Mouse (Mus musculus): Measurements from ENCODE around the gene Tarsl2. TPM values are rescaled to one million over a fixed set of nuclear protein-coding genes. Genes with fewer than 3 reads are reported as not detected.

Gene Tarsl2
- total RNA-seq, 2 experiments from 2014 or later = 33.2 to 34.3 TPM

DNA sequence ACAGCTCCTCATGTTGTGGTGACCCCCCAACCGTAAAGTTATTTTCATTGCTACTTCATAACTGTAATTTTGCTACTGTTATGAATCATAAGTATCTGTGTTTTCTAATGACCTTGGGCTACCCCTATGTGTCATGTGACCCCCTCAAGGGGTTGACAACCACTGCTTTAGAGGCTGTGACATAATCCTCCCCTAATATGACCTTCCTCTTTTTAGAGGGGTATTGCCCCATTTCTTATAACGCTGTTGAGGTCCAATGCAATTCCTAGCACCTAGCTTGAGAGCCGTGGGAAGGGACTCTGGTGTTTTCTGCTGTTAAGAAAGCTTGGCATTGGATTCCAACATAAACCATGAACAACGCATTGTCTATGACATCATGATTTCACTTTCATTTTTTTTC, 6.0 kb downstream of the Tarsl2 start:
- DNase-seq = no peak

DNA sequence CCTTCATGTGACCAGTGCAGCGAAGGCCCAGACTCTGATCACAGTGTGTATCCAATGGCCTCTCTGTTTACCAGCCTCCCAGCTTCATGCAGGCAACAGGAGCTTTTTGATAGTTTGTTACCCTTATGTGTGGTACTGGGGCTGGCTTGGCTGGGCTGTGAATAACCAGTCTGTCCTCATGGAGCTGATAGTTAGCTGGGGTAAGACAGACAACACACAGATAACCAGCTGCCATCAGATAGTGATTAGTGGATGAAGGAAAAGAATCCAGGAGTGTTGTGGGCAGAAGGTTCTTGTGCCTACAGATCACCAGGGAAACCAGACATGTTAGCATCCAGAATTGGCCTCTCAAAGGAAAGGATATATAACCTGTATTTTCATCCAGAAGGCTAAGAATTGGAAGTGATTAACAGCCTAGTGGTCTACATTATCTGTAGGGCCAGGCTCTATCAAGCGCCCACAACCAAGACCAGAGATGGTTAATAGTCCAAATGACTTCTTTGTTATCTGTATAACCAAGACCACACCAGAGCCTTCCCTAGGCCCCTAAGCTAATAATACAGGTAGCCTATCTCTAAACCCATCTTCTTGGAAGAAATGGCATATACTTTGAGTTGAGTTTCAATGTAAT, 12.9 kb downstream of the Tarsl2 start:
- no peak for DNase-seq

DNA sequence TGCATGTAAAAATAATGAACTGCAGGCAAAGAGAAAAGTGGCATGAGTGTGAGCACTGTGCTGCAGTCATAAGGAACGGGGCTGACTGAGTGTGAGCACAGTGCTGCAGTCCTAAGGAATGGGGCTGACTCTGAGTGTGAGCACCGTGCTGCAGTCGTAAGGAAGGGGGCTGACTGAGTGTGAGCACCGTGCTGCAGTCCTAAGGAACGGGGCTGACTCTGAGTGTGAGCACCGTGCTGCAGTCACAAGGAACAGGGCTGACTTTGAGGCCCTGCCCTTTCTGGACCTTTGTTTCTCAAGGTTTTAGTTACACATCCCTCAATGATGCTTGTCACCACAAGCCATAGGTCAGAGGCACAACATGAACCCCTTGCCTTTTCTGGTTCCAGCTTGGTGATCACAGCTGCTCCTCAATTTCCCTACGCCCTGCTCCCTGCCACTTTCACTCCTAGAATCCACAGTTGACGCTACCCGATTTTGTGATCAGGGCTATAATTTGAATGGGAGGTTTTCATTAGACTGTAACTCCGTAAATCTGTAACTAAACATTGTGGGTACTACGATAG, 18.6 kb downstream of the Tarsl2 start:
- no peak for DNase-seq

DNA sequence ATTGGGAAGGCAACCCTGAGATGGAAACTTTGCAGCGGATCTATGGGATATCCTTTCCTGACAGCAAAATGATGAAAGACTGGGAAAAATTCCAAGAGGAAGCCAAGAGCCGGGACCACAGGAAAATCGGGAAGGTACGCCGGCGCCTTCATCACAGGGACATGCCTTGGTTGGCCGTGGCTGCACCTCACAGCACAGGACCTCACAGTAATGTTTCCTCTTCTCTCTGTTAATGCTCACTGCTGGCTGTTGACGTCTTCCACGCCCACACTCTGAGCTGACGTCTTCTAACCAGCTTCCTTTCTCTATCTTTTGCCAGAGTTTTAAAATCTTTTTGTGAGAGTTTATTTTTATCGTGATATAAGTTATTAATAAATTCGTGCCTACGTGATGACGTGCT, 19.2 kb downstream of the Tarsl2 start:
- no peak for DNase-seq

DNA sequence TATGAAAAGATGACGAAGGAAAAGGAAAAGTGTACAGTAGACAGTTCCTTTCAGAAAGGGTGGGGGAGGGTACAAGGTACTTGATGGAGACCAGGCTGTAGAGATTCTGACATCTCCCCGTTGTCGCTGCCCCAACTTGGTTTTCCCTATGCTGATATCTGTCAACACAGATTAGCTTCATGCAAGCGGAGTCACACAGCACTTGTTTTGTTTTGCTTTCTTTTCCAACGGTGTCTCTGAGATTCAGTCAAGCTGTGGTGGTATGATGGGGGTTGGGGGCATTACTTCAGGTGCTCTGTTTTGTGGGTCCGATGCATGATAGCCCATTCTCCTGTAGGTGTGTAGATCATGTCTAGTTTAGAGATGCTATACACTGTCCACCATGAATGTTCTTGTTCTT, 22.8 kb downstream of the Tarsl2 start:
- no peak for DNase-seq

DNA sequence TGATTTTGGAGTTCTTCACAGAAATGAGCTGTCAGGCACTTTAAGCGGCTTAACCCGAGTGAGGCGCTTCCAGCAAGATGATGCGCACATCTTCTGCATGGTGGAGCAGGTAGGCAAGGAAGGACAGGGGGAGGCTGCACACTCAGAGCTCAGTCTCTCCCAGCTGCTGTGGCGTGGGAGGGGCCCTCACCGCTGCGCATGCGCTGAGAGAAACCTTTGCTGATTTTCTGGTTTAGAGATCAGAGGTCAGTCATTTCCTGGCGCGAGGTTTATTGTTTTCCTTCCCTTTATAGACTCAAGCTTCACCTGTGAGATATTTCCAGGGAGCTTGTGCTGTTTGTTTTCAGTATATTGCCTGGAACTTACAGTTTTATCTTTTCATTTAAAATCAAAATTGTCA, 33.4 kb downstream of the Tarsl2 start:
- DNase-seq = no peak

DNA sequence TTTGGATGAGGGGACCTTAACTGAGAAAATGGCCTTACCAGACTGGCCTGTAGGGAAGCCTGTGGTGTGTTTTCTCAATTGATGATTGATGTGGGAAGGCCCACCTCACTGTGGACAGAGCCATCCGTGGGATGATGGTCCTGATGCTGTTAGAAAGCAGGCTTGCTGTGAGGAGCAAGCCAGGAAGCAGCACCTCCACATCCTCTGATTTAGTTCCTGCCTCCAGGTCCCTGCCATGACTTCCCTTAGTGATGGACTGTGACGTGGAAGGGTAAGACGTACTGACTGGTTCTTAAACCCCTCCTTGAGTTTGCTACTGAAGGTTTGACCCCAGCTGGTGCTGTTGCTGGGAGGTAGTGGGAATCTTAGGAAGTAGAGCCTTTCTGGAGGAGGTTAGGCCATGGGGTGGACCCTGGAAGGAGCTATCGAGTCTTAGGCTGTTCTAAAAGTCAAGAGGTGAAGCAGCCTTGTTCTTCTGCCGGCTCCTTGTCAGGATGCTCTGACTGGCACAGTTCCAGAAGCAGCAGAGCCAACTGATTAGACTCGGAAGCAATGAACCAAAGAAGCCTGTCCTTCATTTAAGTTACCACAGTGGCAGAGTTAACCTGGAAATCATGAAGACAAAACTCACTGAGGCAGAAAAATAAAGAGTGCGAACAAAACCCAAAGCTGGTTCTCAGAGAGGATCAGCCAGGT, 34.4 kb downstream of the Tarsl2 start:
- DNase-seq = no peak

DNA sequence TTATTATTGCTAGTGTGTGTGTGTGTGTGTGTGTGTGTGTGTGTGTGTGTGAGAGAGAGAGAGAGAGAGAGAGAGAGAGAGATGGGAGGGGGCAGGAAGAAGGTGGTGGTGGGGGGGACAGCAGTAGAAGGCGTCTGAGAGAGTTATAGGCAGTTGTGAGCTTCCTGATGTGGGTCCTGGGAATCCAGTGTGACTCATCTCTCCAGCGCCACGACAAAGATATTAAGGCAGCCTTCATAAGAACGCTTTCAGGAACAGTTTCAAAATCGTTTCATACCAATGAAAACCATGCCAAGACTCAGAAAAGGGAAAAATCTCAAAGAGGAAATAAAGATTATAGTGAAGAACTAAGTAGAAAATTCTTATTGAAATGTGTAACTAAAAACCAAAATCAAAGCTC, 36.5 kb downstream of the Tarsl2 start:
- no peak for DNase-seq

DNA sequence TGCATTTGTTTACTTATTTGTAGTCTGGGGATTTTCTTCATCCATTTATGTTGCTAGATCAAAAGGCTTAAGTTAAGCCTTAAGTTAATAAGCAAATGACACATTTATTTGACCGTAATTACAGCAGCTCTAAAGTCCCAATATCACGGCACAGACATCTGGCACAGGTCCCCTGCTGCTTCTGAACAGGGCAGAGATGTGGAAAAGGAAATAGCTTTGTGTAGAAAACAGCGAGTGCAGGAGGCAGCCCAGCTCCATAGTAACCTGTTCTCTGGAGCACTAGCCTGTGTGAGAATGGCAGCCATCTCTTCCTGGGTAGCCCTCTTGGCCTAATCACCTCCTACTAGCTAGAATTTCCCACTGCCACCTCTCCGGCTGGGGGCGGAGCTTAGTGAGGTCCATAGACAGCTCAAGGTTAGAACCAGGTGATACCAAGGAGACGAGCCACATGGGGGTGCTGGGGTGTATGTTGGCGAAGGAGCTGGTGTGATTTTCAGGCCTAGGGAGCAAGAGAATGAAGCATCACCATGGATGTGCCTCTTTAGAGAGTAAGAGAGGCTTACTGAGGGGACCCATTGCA, 39.6 kb downstream of the Tarsl2 start:
- no peak for DNase-seq

DNA sequence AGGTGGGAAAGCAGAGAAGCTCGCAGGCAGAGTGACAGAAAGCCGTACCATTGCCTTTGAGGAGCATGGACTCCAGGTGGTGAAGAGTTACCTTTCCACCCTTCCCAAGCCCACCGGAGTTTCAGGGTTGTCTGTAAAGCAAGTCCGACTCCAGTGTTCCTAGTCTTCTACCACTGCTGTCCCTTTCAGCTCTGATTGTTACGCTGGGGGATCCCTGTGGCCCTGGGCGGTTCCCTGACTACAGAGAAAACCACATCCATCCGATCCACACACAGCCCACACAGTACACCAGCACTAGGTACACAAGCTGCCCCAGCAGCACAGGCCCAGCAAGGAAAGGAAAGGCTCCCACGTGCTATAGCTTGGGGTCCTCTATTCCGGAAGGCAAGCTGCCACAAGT, 42.0 kb downstream of the Tarsl2 start:
- DNase-seq = no peak

DNA sequence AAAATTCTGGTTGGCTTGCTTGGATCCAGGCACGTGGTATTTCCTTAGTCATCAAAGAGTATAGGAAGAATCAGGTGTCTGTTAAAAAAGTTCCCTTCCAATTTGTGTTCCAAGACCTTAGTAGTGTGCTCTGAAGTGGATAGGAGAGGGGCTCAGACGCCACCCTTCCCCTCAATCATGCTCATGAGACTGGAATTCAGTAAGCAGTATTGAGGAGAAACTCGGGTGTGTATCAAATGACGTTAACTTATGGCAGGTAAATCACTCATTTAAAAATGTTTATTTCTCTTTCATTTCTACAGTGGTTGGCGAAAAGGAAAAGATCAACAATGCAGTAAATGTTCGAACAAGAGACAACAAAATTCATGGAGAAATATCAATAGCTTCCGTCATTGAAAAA, 46.2 kb downstream of the Tarsl2 start, which contains the start of gene Tm2d3:
Gene Tm2d3 (plus strand): TSS at position 301 of the 400 bp plus-strand sequence.
- DNase-seq = no peak

DNA sequence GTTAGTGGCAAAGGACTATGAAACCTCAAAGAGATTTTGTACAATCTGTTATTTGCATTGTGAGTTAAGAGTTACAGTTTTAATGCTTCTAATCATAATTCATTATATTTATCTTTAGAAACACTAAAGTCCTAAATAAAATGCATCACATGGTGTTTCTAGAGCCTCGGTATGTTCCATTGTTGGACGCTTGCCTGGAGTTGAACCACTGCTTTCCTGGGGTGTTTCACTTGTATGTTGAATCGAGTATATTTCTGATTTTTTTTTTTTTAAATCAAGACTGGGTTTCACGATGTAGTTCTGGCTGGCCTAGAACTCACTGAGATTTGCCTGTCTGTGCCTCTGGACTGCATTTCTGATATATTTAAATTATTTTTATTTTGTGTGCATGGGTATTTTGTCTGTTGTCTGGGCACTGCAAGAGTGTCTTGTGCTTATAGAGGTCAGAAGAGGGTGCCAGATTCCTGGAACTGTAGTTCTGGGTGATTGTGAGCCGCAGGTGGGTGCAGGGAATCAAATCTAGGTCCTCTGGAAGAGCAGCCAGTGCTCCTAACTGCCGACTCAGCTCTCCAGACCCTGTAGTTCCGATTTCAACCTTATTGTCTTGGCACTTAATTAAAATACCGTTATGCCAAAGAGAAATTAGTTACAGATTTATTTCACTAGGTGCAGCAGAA, 47.4 kb downstream of the Tarsl2 start:
- DNase-seq = no peak

DNA sequence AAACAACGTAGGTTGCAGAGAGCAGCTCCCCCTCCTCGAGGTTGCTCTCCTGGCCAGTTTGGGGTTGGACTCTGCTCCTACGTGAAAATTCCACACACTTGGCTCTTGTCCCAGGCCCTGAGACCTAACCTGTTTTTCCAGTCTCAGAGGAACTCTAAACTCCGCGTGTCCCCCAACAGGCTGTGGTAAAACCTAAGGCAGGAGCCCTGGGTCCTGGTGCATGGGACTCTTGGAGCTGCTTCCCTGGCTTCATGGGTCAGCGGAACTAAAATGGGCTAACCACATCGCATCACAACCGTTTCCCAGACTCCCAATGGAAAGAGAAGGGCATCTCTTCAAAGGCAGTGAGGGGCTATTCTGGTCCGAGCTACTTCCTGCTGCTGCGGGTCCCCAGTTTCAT, 48.2 kb downstream of the Tarsl2 start:
- no peak for DNase-seq

DNA sequence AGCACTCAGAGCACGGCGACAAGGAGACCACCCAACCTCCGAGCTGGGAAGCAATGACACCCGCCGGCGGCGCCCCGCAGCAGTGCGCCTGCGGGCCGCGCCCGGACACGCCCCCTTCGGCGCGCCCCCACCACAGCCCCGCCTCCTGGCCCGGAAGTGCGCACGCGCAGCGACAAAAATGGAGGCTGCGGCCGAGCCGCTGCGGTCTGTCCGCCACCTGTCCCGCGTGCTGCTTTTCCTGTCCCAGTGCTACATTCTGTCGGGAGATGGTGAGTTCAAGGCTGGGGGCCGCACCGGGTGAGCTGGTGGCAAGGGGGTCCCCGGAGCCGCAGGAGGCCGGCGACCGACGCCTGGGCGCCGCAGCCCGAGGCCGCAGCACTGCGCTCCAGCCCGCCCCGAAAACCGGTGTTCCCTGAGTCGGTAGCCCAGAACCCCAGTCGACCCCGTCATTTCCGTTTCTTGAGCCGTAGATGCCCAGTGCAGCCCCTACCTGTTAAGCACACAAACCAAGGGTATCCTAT, 48.7 kb downstream of the Tarsl2 start:
- DNase-seq = peak; percentile 89 to 96

DNA sequence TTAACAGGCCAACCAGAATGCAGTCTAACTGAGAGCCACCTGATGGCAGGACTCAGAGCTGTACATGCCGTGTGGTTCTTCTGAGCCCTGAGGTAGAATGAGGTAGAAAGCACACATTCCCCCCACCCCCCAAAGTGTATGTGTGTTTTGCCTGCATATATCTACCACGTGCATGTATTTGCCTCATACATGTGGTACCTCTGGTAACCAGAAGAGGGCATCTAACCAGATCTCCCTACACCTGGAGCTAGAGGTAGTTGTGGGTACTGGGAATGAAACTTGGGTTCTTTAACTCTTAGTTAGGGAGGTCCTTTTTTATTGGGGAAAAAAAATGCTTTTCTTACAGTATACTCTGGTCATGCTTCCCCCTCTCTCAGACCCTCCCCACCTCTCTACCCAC, 51.8 kb downstream of the Tarsl2 start:
- DNase-seq = no peak

DNA sequence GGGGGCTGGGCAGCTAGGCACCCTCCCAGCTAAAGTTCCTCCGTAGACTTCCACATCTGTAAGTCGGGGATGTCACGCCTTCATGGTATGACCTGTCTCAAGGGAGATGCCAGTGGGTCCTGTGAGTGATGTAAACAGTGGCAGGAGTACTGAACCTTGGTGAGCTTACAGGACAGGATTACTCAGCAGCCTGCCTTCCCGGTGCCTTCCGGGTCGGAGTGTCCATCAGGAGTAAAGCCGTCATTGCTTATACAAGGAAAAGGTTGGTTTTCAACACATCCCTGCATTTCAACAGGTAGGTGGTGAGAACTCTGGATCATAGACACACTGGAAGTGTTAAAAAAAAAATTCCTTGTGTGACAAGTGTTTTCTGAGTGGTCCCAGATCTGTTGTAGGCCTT, 57.4 kb downstream of the Tarsl2 start:
- no peak for DNase-seq

DNA sequence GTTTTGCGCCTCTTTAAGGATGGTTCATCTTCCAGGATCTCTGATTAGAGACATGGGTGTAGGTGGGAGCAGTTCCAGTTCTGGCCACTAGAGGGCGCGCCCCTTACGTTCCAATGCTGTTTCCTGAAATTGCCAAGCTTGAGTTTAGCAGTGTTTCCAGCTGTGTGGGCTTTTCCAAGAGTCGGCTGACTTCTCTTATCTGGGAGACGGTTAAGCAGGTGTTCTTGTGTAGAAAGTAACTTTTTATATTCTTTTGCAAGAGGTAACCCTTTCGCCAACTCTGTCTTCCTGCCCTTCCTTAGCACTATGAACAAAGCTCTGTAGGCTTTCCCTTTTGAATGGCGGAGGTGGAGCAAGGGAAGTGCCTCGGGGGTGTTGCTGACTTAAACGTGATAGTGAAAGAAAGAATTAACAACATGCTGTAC, 60.1 kb downstream of the Tarsl2 start:
- peak; percentile 63 to 85 for DNase-seq

DNA sequence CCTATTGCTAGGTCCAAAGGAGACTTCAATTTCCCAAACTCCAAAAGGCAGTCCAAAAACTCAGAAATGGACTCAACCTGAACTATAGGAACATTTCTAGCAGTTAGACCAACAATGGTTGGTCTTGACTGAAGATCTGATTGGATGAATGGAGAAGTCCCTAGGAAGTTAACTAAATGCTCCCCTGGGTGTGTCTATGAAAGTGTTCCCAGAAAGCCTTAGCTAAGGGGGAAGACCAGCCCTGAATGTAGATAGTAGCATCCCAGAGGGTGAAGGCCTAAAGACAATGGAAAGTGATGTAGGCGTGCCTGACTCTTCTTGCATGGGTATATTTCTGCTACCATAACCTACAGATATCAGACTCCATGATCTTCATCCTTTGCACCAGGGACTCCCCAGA, 63.8 kb downstream of the Tarsl2 start:
- DNase-seq = no peak

DNA sequence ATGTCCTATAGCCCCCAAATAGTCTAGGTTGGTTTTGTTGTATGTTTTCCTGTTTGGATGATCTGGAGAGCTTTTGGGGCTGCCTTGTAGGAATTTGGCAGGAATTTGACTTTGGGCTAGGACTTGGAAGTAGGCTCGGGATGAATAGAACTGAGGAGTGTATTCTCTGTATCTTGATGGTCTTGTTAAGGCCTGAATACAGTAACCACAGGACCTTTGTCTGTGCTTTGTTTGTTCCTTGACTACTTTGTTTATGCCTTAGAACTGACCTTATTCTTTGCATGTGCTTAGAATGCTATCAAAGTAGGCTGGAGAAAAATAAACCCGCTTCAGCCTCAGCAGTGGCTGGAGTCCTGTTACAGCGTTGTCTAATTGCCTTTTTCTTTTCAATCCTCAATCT, 65.6 kb downstream of the Tarsl2 start:
- no peak for DNase-seq

DNA sequence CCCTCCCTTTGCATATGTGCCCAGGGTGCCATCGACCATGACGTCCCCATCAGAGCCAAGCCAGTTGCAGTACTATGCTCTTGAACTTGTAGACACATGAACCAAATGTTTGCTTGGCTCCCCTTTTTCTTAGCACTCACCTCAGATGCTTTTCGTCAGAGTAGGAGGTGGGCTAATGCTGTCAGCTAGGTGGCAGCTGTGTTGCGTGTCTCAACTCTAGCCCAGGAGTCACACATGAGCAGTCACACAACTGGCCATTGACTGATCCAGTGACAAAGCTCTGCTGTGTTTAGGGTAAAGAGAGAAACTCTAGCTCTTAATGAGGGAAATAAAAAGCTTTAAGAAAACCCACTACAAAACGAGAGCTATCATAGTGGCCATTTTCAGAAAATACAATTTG, 69.1 kb downstream of the Tarsl2 start:
- no peak for DNase-seq

DNA sequence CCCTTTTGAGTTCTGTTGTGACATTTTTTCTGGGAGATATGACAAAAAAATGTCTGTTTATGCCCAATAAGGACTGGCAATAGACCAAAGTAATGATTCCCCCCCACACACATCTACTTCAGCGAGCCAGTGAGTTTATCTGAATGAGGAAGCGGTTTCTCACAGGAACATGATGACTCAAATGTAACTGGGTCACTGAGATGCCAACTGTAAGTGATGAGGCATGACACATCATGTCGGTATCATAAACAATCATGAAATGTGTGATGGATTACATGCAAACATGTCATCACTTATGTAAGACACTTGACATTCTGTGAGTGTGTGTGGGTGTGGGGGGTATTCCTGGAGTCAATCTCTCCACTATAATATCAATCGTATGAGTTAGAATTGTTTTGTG, 69.6 kb downstream of the Tarsl2 start:
- DNase-seq = no peak

DNA sequence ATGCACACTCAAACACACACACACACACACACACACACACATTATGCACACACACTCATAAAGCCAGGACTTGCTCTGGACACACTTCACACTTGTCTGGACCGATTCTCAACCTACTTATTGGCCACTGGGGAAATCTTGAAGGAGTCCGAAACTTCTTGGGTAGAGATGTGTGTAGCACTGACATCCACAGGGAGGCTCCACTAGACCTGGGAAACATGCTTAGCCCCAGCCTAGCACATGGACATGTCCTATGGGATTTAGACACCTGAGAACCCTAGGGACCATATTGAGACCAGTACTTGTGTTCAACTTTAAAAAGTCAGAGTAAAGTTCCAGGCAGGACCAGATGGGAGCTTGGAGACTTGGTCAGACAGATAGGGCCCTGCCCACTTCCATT, 89.3 kb downstream of the Tarsl2 start:
- DNase-seq = peak in 1 of 2 experiments; percentile 5

DNA sequence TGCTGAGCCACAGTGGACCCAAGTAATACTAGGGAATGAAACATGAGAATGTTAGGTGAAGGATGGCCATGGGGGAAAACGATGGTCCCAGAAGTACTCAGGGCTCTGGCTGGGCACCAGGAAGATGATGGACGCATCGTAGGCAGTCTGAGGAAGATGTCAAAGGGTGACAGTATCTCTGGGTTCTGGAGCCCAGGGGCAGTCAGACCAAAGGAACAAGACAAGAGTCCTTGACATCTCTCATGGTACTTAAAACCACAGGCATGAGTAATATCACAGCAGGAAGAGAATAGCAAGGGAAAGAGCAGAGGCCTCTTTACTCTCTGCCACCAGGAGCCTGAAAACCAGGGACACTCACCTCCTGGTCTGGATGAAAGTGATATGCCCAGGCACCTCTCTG, 90.6 kb downstream of the Tarsl2 start:
- no peak for DNase-seq

Measured in heart, adult 18-20 months (tissue).